Mouse (Mus musculus) gastrocnemius, postnatal 25 days (tissue): ENCODE data around the gene Gm6096. TPM values are rescaled to one million over a fixed set of nuclear protein-coding genes. Genes with fewer than 3 reads are reported as not detected.
A peak's percentile ranks its signal among the peaks of the same experiment; 100 is the strongest.
"Not testable (repeated sequence)": the region's sequence is repeated elsewhere in the genome, so short reads cannot be mapped to it uniquely, and the experiment has no call there.

Experiments
- DNase-seq: peaks from one replicate; pipeline ENCODE4 v3.0.0; 2022
- long read RNA-seq, 2 experiments: library from polyadenylated mRNA; stranded (forward); transcript quantifications; one replicate each; pipeline ENCODE4 v2.0.0; 2021
- total RNA-seq, 2 experiments: library from RNA; stranded (reverse); gene quantifications; 1 replicate in 1 of 2; 2 replicates in 1 of 2; pipeline ENCODE4 v1.2.3; 2021

Gene Gm6096
- total RNA-seq = not detected
- long read RNA-seq, experiment 1 = 0 reads
- long read RNA-seq, experiment 2 = 0 reads

- DNase-seq = no peak
Measured at GRCm38 (mm10) chr7:34250738-34251137, at the start of gene Gm6096. Gene Gm6096 (plus strand): TSS chr7:34251038.

DNA sequence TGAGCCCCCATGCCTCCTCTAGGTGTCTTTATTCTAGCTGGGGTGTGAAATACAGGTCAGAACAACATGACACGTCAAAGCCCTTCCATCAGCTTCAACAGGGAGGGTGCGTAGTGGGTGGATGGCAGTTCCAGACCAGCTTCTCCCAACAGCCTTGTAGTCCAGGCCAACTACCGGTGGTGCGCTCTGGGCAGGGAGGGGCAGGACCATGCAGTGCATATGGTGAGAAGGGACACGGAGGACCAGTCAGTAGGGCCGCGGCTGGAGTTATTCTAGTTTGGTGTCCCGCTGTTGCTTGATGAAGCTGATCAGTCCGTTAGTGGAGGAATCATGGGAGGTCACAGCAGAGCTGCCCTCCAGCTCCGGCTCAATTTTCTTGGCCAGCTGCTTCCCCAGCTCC, 48.7 kb upstream of the Gm6096 start:
- not testable (repeated sequence) for DNase-seq

- no peak for DNase-seq
Measured at GRCm38 (mm10) chr7:34206331-34206730, 44.5 kb upstream of the Gm6096 start.

DNA sequence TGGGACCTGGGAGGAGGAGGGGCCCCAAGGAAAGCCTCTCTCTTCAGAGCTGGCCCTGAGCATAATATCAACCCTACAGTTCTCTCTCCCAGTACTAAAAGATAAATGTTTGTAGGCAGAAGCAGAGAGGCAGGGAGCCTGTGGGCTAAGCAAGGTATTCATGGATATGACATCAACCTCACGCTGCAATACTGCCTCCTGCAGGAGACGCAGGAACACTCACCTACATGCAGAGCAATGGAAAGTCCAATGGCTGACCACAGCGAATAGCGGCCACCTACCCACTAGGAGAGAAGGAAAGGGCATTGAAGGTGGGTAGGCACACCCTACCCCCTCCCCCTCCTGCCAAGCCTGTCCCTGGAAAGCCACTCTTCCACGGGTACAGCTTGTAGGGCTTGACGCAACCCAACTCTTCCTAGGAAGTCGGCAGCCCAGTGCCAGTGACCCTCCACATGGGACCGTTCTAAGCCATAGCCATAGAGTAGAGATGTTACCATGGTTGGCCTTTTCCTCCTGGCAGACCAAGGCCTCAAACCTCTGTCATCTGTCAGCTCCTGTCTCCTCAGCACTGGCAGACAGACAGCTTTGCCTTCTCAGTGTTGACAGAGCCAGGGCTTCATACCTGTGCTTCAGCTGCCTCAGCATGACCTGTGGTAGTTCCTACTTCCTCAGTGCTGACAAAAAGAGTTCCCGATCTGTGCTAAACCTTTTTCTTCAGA, 42.7 kb upstream of the Gm6096 start:
- peak; percentile 21 for DNase-seq

- no peak for DNase-seq
Measured at GRCm38 (mm10) chr7:34213281-34213680, 37.6 kb upstream of the Gm6096 start.

DNA sequence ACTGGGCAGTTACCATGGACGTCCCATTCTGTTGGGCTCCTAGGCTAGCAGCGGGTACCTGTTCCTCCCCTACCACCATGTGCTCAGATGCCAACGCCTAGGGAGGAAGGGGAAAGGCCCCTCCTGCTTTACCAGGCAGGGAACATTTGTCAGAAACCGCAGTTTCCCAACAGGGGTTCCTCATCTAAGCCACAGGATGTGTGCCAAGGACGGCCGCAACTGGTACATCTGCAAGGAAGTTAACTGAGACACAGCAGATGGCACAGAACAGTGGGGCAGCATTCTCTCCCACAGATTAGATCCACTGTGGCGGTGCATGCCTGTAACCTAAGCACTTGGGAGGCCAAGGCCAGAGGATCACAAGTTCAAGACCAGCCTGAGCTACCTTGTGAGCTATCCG, 36.2 kb upstream of the Gm6096 start:
- no peak for DNase-seq

DNA sequence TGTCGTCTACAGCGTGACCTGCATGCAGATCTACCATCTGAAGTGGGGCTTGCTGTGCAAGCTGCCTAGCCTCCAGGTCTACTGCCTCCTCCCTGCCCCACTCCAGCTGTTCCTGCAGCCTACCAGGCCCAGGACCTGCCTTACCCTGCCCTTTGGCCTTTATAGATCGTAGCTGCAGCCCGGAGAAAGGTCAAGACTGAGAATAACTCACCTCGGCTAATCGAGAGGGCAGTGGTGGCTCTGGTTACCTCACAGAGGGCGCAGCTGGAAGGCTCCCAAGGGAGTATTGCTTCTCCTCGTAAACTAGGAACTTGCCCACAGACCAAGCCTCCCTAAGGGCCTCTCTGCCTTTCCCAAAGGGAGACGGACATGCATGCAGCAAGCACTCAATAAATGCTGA, 35.4 kb upstream of the Gm6096 start:
- DNase-seq = peak; percentile 82

- DNase-seq = no peak
Measured at GRCm38 (mm10) chr7:34216474-34216873, 34.4 kb upstream of the Gm6096 start.

DNA sequence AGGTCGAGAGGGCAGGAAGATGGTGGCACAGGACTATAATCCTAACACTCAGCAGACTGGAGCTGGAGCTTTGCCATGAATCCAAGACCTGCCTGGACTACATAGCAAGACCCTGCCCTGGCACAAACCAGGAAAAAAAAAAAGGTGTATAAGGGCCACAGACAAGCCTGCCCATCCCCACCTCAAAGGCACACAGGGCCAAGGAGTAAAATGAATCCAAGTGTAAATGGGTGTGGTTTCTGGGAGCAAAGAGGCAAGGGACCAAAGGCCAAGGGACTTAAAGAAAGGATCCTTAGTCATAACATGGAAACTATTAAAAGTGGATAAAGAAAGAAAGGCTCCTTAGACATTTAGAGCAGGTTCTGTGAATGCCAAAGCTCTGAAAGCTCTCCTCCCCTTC, 32.3 kb upstream of the Gm6096 start:
- DNase-seq = no peak

GRCm38 (mm10) chr7:34221594-34222250, 29.1 kb upstream of the Gm6096 start:
- DNase-seq = no peak

DNA sequence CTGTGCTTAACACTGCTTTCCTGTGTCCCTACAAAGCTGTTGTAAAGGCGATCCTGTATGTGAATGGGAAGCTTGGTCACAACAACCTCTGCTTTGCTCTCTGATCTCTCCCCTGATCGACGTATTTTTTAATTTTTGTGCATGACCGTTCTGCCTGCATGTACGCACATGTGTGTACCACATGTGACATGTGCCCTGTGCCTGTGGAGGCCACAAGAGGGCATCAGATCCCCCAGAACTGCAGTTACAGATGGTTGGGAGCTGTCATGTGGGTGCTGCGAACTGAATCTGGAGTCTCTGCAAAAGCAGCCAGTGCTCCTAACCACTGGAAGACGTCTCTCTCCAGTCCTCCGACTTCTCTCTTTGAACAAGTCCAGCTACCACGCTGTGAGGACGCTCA, 28.5 kb upstream of the Gm6096 start:
- DNase-seq = no peak

- DNase-seq = no peak
Measured at GRCm38 (mm10) chr7:34224308-34224707, 26.5 kb upstream of the Gm6096 start.

GRCm38 (mm10) chr7:34226086-34226485, 24.8 kb upstream of the Gm6096 start:
- DNase-seq = no peak

DNA sequence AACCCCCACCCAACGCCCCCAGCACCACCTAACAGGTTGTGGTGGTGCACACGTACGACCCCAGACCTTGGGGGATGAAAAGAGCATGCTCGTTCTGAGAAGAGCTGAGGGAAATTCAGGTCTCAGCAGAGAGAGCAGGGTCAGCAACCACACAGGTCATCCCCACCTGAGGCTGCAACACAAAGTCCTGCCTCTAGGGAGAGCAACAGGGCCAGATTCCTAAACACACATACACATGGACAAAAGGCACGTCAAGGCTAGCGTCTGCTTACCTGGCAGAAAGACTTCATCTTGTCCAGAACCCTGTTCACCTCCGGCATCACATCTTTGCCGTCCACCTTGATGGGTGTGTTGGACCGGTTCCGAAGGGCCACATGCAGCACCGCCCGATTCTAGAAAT, 24.0 kb upstream of the Gm6096 start:
- DNase-seq = no peak

GRCm38 (mm10) chr7:34228641-34229040, 22.2 kb upstream of the Gm6096 start:
- DNase-seq = no peak

DNA sequence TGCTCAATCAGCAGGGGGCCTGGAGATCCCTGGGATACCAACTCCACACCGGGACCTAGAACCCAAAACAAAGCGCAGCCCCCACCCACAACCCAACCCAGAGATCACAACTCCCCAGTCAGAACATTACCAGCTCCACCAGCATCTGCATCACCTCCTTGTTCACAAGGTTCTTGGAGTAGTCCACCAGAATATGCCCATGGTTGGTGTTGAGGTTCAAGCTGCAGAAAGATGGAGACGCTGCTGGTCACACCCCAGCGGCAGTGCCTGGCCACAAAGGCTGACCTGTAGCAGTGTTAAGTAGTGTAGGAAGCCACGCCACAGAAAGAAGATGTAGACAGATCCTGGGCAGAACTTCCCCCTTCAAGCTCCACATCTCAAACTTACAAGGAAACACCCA, 21.7 kb upstream of the Gm6096 start:
- DNase-seq = no peak

DNA sequence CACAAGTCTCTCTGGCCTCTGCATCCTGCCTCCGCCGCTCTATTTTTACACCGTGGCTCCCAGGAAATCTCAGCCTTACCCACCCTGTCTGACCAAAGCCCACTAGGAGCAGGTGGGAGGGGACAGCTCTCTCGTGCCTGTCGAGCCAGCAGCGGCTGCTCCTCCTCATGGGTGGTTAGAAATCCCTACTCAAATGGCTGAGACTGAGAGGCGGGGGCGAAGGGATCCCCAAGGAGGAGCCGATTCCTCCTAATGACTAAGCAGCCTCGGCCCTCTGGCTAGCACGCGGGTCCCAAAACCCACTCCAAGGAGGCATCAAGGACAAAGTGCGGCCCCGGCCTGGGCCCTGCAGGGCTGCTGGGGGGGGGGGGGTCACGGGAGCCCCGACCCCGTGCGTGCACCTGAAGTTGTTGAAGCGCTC, 21.1 kb upstream of the Gm6096 start:
- DNase-seq = peak; percentile 53

DNA sequence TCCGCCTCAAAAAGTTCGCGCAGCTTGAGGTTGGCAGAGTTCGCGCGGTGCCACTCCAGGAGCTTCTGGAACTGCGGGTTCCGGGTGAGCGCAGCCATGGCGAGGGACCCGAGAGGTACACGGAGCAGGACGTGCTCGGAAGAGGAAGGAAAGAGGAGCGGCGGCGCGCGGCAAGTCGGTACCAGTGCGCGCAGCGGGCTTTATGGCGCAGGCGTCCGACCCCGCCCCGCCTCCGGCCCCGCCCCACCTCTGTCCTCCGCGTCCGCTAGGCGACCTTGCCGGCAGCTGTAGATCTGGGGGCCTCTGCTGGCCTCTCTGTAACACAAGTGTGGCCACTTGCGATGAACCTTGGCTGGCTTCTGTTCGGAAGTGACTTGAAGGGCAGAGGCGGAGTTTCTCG, 20.7 kb upstream of the Gm6096 start, which contains the start of gene Gpi1:
Gene Gpi1 (minus strand): TSS at position 221 of the 400 bp plus-strand sequence.
- peak; percentile 85 for DNase-seq

DNA sequence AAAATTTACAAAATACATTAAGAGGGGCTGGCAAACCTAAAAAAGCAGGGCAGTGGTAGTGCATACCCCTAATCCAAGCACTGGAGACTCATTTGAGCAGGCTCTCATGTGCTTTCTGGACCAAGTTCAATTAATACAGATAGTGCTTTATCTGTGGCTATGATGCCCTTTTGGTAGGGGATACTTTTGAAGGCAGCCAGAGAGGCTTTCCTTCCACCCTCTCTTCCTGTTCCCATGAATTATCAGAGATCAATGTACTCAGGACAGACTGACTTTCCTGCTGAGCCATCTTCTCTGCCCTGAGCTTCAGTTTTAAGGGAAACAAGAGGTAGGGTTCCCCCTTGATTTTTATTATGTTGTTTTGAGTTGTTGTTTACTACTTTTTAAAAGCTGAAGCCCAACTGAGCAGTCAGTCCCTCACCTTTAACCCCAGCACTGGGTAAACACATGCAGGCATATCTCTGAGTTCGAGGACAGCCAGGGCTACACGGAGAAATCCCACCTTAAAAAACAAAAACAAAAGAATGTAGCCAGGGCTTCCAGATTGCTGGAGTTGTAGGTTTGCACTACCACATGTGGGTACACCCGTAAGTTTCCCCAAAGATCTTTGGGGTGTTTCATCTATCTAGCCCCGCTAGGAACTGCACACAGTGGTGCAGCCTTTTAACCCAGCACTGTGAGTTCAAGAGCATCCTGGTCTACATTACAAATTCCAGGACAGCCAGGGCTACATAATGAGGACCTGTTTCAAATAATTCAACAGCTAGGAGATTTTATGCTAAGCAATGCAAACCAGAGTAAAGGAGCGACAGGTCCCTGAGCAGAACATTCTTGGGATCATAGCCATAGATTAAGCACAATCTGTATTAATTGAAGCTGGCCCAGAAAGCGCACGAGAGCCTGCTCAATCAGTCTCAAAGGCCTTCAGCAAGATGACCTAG, 17.8 kb upstream of the Gm6096 start:
- no peak for DNase-seq

GRCm38 (mm10) chr7:34233909-34234609, 16.8 kb upstream of the Gm6096 start:
- DNase-seq = peak; percentile 98

DNA sequence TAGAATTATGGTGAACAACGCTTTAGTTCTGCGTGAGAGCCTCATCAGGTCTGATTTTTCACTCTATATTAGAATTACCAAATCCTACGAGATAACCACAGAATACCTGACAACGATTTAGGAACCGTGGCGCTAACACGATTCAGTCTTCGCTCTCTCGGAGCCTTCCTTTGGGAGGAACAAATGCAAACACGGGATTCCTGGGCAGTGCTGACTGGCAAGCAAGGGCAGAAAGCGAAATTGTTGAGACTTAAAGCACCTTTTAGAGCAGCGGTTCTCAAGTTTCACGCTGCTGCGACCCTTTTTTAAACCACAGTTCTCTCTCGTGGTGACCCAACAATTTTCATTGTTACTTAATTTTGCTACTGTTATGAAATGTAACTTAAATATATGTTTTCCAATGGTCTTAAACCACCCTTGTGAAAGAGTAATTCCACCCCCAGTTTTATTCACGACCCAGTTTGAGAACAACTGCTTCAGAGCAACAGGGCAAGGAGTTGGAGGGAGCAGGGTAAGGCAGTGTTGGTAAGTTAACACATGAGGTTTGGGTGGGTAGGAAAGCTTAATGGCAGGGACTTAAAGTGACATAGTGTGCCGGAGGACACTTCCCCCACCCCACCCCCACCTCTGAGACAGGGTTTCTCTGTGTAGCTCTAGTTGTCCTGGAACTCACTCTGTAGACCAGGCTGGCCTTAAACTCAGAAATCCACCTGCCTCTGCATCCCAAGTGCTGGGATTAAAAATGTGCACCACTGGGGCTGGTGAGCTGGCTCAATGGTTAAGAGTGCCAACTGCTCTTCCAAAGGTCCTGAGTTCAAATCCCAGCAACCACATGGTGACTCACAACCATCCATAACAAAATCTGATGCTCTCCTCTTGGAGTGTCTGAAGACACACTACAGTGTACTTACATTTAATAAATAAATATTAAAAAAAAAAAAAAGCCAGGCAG, 16.0 kb upstream of the Gm6096 start:
- DNase-seq = no peak
